Mouse (Mus musculus) spleen, adult 12 weeks (tissue): ENCODE measurements around the gene Kirrel.

Source experiments
- DNase-seq: peaks from one replicate; pipeline ENCODE4 v3.0.0; 2022; ENCODE audit warnings: low spot score

Gene Kirrel

GRCm38 (mm10) chr3:87174096-87174768 is at the start of gene Kirrel:
Gene Kirrel, minus strand, starts transcription at chr3:87174747.
- DNase-seq, result no peak

GRCm38 (mm10) chr3:87223636-87224035 is 49.1 kb upstream of the Kirrel start:
- no peak for DNase-seq

- no peak for DNase-seq
Measured at GRCm38 (mm10) chr3:87222346-87222745, 47.8 kb upstream of the Kirrel start.

- DNase-seq, result no peak
Measured at GRCm38 (mm10) chr3:87215176-87215575, 40.6 kb upstream of the Kirrel start.

- DNase-seq, result no peak
Measured at GRCm38 (mm10) chr3:87214221-87214864, 39.8 kb upstream of the Kirrel start.

GRCm38 (mm10) chr3:87206336-87207075 is 32.0 kb upstream of the Kirrel start:
- DNase-seq, result no peak

- no peak for DNase-seq
Measured at GRCm38 (mm10) chr3:87196637-87197036, 22.1 kb upstream of the Kirrel start.

- DNase-seq, result no peak
Measured at GRCm38 (mm10) chr3:87195041-87195440, 20.5 kb upstream of the Kirrel start.

GRCm38 (mm10) chr3:87194591-87194990 is 20.0 kb upstream of the Kirrel start:
- DNase-seq, result no peak

- DNase-seq, result no peak
Measured at GRCm38 (mm10) chr3:87193756-87194155, 19.2 kb upstream of the Kirrel start.

- no peak for DNase-seq
Measured at GRCm38 (mm10) chr3:87193352-87193751, 18.8 kb upstream of the Kirrel start.

GRCm38 (mm10) chr3:87176687-87177086 is 2.1 kb upstream of the Kirrel start:
- no peak for DNase-seq

- no peak for DNase-seq
Measured at GRCm38 (mm10) chr3:87175438-87175815, 880 bp upstream of the Kirrel start.

GRCm38 (mm10) chr3:87174769-87175437 is 356 bp upstream of the Kirrel start:
- DNase-seq, result no peak

- no peak for DNase-seq
Measured at GRCm38 (mm10) chr3:87173486-87174085, 961 bp downstream of the Kirrel start.

GRCm38 (mm10) chr3:87173103-87173444 is 1.5 kb downstream of the Kirrel start:
- no peak for DNase-seq

GRCm38 (mm10) chr3:87172351-87173102 is 2.0 kb downstream of the Kirrel start:
- no peak for DNase-seq

GRCm38 (mm10) chr3:87171201-87172100 is 3.1 kb downstream of the Kirrel start:
- no peak for DNase-seq

- DNase-seq, result no peak
Measured at GRCm38 (mm10) chr3:87169402-87170015, 5.0 kb downstream of the Kirrel start.

- no peak for DNase-seq
Measured at GRCm38 (mm10) chr3:87168756-87169155, 5.8 kb downstream of the Kirrel start.
